In the genomic region with DNA sequence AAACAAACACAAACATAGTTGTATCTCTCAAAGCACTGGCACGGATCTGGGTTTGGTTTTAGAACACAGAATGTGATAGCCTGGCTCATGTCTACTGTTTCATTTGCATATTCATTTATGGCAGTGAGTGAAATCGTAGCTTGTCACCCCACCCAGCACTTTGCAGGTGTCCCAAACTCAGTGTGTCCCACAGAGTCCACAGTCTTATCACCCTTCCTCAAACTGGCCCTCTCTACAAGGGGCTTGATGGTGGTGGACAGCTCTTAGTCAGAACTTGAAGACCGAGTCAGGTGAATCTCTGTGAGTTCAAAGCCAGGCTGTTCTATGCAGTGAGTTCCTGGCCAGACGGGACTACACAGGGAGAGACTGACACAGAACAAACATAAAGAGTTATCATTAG, we compare ENCODE assay signal across 18 mouse cellular contexts.
"Had no signal": no experiment of that assay in that cellular context is flagged by ENCODE, and none has a peak within 500 bp of the region (broad histone marks: within the 10 kb centered on the region; RNA-seq: fewer than 3 reads in every experiment).

No protein-coding gene starts in this region.

- H3K36me3 ChIP-seq: intestine, embryonic 15.5 days; kidney, embryonic 15.5 days; limb, embryonic 12.5 days; limb, embryonic 15.5 days had no signal

- H3K4me1 ChIP-seq: intestine, embryonic 15.5 days had no signal

- H3K4me3 ChIP-seq: intestine, embryonic 15.5 days; kidney, embryonic 15.5 days; limb, embryonic 12.5 days; limb, embryonic 15.5 days; myocyte had no signal

- H3K27ac ChIP-seq: intestine, embryonic 15.5 days; kidney, embryonic 15.5 days; limb, embryonic 15.5 days; liver, embryonic 14.5 days; macrophage had no signal

- H3K9ac ChIP-seq: intestine, embryonic 15.5 days; kidney, embryonic 15.5 days; limb, embryonic 12.5 days; limb, embryonic 15.5 days; liver, embryonic 14.5 days; liver, postnatal 0 days; lung, embryonic 14.5 days had no signal

- ATAC-seq: intestine, embryonic 15.5 days; liver, postnatal 0 days; lung, postnatal 0 days had no signal

- H3K4me2 ChIP-seq: intestine, embryonic 15.5 days; kidney, embryonic 15.5 days; limb, embryonic 12.5 days; limb, embryonic 15.5 days; liver, embryonic 11.5 days; lung, embryonic 14.5 days had no signal

- H3K27me3 ChIP-seq: intestine, embryonic 15.5 days; kidney, embryonic 15.5 days; limb, embryonic 15.5 days had no signal

- DNase-seq: kidney, adult 11 months; kidney, adult 8-10 months; kidney, postnatal 10 days; kidney, postnatal 36 days; left cerebral cortex, postnatal 4 days; liver, postnatal 0 days; lung, embryonic 14.5 days; right cerebral cortex, postnatal 25 days; thymus, postnatal 25 days had no signal

- H3K9me3 ChIP-seq: intestine, embryonic 15.5 days; kidney, embryonic 15.5 days; limb, embryonic 12.5 days; limb, embryonic 15.5 days had no signal
